Mouse (Mus musculus) thymus, adult 2 months (tissue): ENCODE measurements around the gene Il1b. TPM values are rescaled to one million over a fixed set of nuclear protein-coding genes. Genes with fewer than 3 reads are reported as not detected.

Experiments used
- DNase-seq: peaks from one replicate; pipeline ENCODE4 v3.0.0; 2021
- H3K27ac ChIP-seq: fragments of 200-500 bp; 2 replicates; pipeline ENCODE4 v1.5.1; 2012; ENCODE audit warnings: low read length, control low read depth; ENCODE audit not compliant: control insufficient read depth, insufficient read depth
- H3K27me3 ChIP-seq: fragments of 200-500 bp; 2 replicates; pipeline ENCODE4 v1.6.1; 2012; ENCODE audit warnings: mild to moderate bottlenecking, low read length, moderate library complexity, mixed read lengths; ENCODE audit not compliant: control insufficient read depth, insufficient read depth
- H3K36me3 ChIP-seq: fragments of 200-500 bp; 2 replicates; pipeline ENCODE4 v1.6.1; 2012; ENCODE audit warnings: mild to moderate bottlenecking, low read length, moderate library complexity; ENCODE audit not compliant: control insufficient read depth, insufficient read depth
- H3K4me1 ChIP-seq: fragments of 200-500 bp; replicated peaks from 2 replicates; pipeline ENCODE4 v1.6.1; 2012; ENCODE audit warnings: low read length; ENCODE audit not compliant: control insufficient read depth, insufficient read depth
- H3K4me3 ChIP-seq: fragments of 200-500 bp; 2 replicates; pipeline ENCODE4 v1.5.1; 2012; ENCODE audit warnings: mild to moderate bottlenecking, low read length, control low read depth, moderate library complexity; ENCODE audit not compliant: control insufficient read depth, insufficient read depth
- CTCF ChIP-seq: fragments of 200-500 bp; IDR thresholded peaks from 2 replicates; pipeline ENCODE4 v1.5.1; 2012; ENCODE audit warnings: mild to moderate bottlenecking, control low read depth, low read length, moderate library complexity, borderline replicate concordance; ENCODE audit not compliant: control insufficient read depth, poor library complexity, insufficient read depth; ENCODE audit errors: extremely low read depth
- POLR2A ChIP-seq: fragments of 200-500 bp; IDR thresholded peaks from 2 replicates; pipeline ENCODE4 v1.6.1; 2012; ENCODE audit warnings: mild to moderate bottlenecking, low read length, control low read depth, moderate library complexity; ENCODE audit not compliant: control insufficient read depth, poor library complexity, insufficient read depth; ENCODE audit errors: extremely low read depth
- WGBS: fragments of 180-500 bp; shearing (Covaris S2); methylation state at CpG from one replicate; pipeline ENCODE4 v1.1.7; 2018; 5-methylcytosine and 5-hydroxymethylcytosine counted together
- polyA plus RNA-seq: library from polyadenylated mRNA; depleted of rRNA; stranded (reverse); fragments of >200 nt; gene quantifications from 2 replicates; pipeline ENCODE4 v1.2.3, GENCODE M21; 2012

The Il1b gene
- polyA plus RNA-seq, 1 experiment = 1.9 TPM

GRCm38 (mm10) chr2:129407596-129407995 is 36.7 kb upstream of the Il1b start:
- Histone ChIP-seq H3K27me3 (no peaks in the 10 kb centered on the region), H3K4me3 (no peak overlapping the region), H3K27ac (no peak overlapping the region), H3K4me1 (no peaks in the 10 kb centered on the region), H3K36me3 (no peaks in the 10 kb centered on the region)
- 97% methylated on average over 13 of the region's 13 CpGs for WGBS
- TF ChIP-seq CTCF (no peak), POLR2A (no peak)
- no peak for DNase-seq

- H3K36me3 ChIP-seq = no peaks in the 10 kb centered on the region
- TF ChIP-seq CTCF (no peak), POLR2A (no peak)
- H3K27ac ChIP-seq = no peak overlapping the region
- H3K4me3 ChIP-seq = no peak overlapping the region
- DNase-seq = no peak
- H3K27me3 ChIP-seq = no peaks in the 10 kb centered on the region
- H3K4me1 ChIP-seq = no peaks in the 10 kb centered on the region
- 94% methylated on average over 8 of the region's 8 CpGs for WGBS
These were observed 35.6 kb upstream of the Il1b start for GRCm38 (mm10) chr2:129406508-129406907.

GRCm38 (mm10) chr2:129403786-129404185 is 32.8 kb upstream of the Il1b start:
- Histone ChIP-seq H3K27me3 (no peaks in the 10 kb centered on the region), H3K4me1 (no peaks in the 10 kb centered on the region), H3K4me3 (no peak overlapping the region), H3K36me3 (no peaks in the 10 kb centered on the region), H3K27ac (no peak overlapping the region)
- TF ChIP-seq CTCF (no peak), POLR2A (no peak)
- no peak for DNase-seq
- WGBS = 92% methylated on average over 2 of the region's 2 CpGs

- H3K27ac ChIP-seq = no peak overlapping the region
- no peaks in the 10 kb centered on the region for H3K4me1 ChIP-seq
- no peaks in the 10 kb centered on the region for H3K27me3 ChIP-seq
- H3K4me3 ChIP-seq = no peak overlapping the region
- H3K36me3 ChIP-seq = no peaks in the 10 kb centered on the region
- WGBS = 85% methylated on average over 3 of the region's 3 CpGs
- no peak for DNase-seq
- no peak for TF ChIP-seq CTCF
These were observed 31.4 kb upstream of the Il1b start for GRCm38 (mm10) chr2:129402330-129402729.

- H3K4me1 ChIP-seq = no peaks in the 10 kb centered on the region
- no peak for DNase-seq
- no peaks in the 10 kb centered on the region for H3K36me3 ChIP-seq
- no peak overlapping the region for H3K27ac ChIP-seq
- 94% methylated on average over 5 of the region's 5 CpGs for WGBS
- TF ChIP-seq POLR2A (no peak), CTCF (no peak)
- no peaks in the 10 kb centered on the region for H3K27me3 ChIP-seq
- no peak overlapping the region for H3K4me3 ChIP-seq
These were observed 30.9 kb upstream of the Il1b start for GRCm38 (mm10) chr2:129401803-129402202.

GRCm38 (mm10) chr2:129398176-129398575 is 27.2 kb upstream of the Il1b start:
- TF ChIP-seq POLR2A (no peak), CTCF (no peak)
- Histone ChIP-seq H3K36me3 (no peaks in the 10 kb centered on the region), H3K4me3 (no peak overlapping the region), H3K27me3 (no peaks in the 10 kb centered on the region), H3K27ac (no peak overlapping the region), H3K4me1 (no peaks in the 10 kb centered on the region)
- DNase-seq = no peak
- WGBS = 84% methylated on average over 3 of the region's 3 CpGs

GRCm38 (mm10) chr2:129393524-129393923 is 22.6 kb upstream of the Il1b start:
- WGBS = 39% methylated on average over 6 of the region's 6 CpGs
- TF ChIP-seq POLR2A (no peak), CTCF (no peak)
- H3K27ac ChIP-seq = no peak overlapping the region
- no peaks in the 10 kb centered on the region for H3K36me3 ChIP-seq
- peak; percentile 9 for DNase-seq
- H3K27me3 ChIP-seq = no peaks in the 10 kb centered on the region
- H3K4me3 ChIP-seq = no peak overlapping the region
- no peaks in the 10 kb centered on the region for H3K4me1 ChIP-seq
